Mouse (Mus musculus) frontal cortex, postnatal 25 days (tissue): ENCODE measurements around the gene Fchsd2.

ENCODE experiments used
- DNase-seq, 2 experiments: peaks; one replicate each; pipeline ENCODE4 v3.0.0; 2022; ENCODE audit warnings: low spot score in 2 of 2

The Fchsd2 gene

GRCm38 (mm10) chr7:101092618-101093017 lies at the start of gene Fchsd2:
Gene Fchsd2, plus strand, starts transcription at chr7:101092863.
- DNase-seq = no peak

DNA sequence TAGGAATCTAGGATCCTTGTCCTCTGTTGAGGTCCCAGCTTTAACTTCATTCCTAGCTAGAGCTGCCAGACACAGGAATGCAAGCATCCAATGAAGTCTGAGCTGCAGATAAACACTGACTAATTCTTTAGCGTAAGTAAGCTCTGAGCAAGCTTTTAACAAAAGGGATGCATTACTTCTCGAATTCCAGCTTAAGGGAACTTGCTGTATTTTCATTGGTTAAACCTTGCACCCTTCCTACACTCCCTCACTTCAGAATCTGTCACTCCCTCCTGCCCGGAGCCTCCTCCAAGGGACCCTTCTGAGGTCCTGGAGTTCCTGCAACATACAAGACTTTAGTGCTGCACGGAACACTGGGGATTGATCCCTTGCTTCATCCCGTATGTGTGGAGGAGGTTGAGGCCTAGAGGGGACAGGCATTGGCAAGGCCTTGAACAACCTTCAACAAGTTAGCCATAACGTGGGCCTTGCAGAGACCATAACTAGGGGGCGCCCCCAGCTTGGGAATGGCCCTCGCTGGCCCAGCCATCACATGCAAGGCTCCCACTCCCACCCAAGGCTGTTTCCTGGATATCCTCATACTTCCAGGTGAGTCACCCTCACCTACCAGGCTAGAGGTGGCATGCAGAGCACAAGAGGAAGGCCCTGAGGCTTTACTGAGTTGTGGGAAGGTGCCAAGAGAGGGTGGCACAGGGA lies 48.7 kb upstream of the Fchsd2 start:
- DNase-seq = no peak

GRCm38 (mm10) chr7:101048247-101048646 lies 44.4 kb upstream of the Fchsd2 start:
- no peak for DNase-seq

DNA sequence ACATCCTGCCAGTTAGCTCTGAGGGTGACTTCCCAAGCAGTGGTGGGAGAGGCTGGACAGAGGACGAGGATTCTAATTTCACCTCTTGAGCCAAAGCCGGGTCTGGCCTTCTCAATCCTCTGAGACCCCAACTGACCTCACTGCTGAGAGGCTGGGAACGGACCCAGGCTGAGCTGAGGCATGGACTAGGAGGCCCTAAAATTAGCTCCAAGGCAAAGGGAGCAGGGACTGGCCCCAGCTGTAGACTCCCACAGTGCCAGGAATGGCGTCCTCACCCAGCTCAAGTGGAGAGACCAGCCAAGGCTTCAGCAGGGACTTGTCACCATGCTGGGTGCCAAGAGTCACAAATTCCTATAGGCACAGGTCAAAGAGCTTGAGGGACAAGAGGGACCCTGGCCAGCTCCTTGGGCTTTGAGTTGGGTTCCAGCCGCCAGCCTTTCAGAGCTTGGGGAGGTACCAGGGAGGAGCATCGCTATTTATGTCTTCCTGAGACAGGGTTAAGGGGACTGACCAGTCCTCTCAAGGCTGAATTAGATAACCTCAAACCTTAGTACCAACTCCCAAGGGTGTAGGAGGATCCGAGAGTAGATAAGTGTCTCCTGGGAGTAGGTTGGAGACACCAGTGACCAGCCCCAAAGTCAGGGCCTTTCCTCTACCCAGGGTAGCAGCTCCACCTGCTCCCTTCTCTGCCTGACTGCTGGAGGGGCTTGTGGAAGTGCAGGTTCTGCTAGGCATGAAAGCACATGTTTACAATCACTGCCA lies 43.2 kb upstream of the Fchsd2 start:
- no peak for DNase-seq

GRCm38 (mm10) chr7:101050724-101051550 lies 41.7 kb upstream of the Fchsd2 start:
- DNase-seq = no peak

GRCm38 (mm10) chr7:101051551-101052221 lies 41.0 kb upstream of the Fchsd2 start:
- peak; percentile 59 to 60 for DNase-seq

- DNase-seq = no peak
Observed at GRCm38 (mm10) chr7:101053136-101053535, 39.5 kb upstream of the Fchsd2 start.

- DNase-seq = no peak
Observed at GRCm38 (mm10) chr7:101057309-101057708, 35.4 kb upstream of the Fchsd2 start.

DNA sequence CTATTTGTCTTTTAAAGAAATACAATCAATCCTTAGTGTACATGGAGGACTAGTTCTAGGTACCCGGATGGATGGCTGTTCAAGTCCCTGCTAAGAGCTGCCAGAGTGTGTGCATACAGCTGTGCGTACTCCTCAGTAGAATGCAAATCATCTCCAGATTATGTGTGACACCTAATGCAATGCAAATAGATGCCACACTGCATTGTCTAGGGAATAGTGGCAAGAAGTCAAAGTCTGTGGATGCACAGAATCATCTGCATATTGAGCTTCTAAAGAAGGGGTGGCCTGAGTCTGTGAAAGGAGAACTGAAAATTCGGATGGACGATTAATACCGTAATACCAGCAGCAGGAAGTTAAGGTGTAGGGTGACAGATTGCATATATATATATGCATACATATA lies 33.5 kb upstream of the Fchsd2 start:
- no peak for DNase-seq

DNA sequence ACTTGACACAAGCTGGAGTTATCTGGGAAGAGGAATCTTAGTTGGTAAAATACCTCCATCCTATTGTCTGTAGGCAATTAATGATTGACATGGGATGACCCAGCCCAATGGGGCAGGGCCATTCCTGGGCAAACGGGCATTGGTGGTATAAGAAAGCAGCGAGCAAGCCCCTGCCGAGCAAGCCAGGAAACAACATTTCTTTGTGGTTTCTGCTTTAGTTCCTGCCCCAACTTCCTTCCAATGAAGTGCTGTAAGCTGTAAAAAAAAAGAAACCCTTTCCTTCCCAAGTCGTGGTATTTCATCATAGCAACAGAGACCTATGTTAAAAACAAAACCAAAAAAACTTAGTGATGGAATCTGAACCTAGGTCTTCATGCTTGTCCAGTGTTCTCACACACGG lies 32.2 kb upstream of the Fchsd2 start:
- DNase-seq = no peak

DNA sequence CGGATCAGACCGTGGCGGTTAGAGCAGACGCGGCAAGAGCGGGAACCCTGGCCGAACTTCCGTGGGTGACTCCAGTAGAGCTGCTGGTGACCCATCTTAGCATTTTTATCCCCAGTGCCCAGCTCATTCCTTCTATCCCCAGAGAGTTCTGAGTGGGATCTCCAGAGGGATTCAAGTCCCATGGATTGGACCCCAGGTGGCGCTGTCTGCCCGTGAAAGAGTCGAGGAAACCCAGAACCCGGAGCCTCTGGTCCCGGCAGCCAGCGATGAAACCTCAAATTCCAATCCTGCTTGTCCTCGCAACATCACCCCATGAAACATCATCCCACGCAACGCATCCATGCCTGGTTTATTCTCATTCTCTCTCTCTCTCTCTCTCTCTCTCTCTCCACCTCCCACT lies 31.3 kb upstream of the Fchsd2 start:
- peak; percentile 83 to 89 for DNase-seq

DNA sequence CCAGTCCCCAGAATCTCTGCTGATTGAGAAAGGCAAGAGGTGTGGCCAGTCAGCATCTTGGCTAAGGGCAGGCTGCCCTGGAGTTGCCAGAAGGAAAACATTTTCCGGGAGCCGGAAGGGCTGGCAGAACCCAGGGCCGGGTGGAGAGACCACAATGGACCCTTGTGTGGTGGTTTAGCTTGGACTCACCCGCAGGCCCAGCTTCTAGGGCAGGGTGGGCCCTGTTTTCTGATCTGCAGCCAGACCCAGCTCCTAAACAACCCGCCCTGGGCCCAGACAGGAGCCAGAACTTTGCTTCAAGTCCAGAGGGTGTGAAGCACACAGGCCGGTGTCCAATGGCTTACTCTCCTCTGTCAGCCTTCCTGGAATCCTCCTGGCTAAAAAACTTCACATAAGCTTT lies 30.4 kb upstream of the Fchsd2 start:
- DNase-seq = peak; percentile 9 to 20

DNA sequence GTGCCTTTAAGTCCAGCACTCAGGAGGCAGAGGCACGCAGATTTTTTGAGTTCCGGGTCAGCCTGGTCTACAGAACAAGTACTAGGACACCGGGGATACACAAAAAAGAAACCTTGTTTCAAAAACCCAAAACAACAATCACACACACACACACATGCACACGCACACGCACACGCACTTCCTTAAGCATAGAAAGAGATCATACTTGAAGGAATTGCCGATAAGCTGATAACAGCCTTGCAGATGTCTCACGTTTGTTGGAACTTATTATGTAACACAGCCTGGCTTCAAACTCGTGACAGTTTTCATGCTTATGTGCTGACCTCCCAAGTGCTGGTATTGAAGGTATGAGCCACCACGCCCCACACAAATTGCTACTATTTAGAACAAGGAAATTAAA lies 29.1 kb upstream of the Fchsd2 start:
- DNase-seq = no peak

DNA sequence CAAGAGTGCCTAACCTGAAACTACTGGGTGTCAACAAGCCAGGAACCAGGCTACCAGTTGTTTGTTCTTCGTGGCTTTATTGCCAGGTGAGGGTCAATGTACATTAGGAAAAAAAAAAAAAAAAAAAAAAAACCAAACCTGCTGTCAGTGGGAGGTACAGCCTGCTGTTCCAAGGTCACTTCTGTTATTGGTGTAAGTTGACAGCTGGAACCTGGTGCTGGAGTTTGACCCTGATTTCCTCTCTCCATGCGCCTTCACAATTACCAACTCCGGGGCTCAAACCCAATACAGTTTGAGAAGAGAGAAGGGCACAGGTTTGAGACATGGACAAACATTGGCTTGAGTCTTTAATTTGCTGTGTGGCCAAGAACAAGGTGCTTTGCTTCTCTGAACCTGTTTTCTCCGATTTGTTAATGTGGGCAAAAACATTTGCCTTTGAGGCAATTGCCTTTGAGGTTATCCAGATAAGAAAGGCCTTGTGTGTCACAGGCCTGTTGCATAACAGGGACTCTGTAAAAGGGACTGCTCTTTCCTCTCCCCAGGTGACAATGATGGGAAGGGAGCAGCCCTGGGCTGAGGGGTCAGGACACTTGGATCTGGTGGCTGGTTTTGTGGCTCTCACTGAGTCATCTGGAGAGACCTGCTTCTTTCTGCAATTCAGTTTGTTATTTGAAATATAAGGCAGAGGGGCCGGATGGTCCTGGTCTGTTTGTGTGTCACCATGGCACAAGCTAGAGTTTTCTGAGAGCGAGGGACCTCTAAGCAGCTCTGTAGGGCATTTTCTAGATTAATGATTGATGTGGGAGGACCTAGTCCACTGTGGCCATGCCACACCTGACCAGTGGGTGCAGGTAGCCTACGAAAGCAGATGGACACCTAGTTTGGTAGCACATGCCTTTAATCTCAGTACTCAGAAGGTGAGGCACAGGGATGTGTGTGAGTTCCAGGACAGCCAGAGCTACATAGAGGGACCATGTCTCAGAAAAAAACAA lies 27.7 kb upstream of the Fchsd2 start:
- DNase-seq = no peak

DNA sequence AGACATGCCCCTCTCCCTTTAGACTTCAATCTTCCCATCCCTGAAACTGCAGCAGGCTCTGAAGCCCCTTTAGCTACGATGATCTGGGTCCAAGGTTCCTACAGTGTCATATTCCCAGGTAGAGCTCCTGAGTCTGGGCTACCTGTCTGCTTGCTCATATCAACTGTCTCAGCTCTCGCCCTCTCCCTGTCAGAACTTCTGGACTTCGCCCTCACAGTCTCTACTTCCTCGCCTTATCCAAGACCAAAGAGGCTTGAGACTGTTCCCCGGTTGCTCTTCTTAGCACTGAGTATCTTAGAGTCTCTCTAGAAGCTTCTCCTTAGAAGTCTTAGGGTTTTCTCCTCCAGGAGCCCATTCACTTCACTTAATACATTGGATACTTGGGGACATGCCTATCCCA lies 26.7 kb upstream of the Fchsd2 start:
- DNase-seq = no peak

GRCm38 (mm10) chr7:101066650-101067346 lies 25.9 kb upstream of the Fchsd2 start:
- no peak for DNase-seq

DNA sequence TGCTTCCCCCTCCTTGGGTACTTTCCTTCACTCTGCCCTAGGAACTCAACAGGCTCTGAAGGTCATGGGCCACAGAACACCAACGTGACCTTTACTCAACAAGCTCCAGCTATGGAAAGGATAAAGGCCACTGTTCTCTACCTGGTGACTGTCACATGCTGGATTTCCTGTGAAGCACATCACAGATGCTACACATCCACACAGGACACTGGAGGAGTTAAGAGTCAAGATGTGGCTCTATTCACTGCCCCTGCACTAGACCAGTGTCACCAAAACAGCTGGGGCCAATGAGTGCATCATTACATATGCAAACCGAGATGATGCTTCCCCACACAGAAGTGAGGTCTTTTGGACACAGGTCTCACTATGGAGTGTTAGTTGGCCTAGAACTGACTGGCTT lies 25.1 kb upstream of the Fchsd2 start:
- no peak for DNase-seq

DNA sequence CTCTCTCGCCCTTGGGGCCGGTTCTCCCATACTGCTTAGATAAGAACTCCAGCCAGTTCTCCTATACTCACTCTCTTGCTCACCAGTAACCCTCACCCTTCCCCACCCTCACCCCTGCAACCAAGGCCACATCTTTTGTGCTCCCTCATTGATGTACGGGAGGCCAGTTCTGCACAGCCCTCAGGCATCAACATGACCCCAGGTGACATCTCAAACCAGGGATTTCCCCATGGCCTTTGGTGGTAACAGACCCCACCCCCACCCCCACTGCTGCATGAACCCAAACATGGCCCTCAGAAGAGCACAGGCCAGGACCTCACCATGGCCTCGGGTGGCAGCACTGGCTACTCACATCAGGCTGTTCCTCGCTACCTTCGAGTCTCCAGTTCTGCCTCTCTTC lies 23.4 kb upstream of the Fchsd2 start:
- no peak for DNase-seq

DNA sequence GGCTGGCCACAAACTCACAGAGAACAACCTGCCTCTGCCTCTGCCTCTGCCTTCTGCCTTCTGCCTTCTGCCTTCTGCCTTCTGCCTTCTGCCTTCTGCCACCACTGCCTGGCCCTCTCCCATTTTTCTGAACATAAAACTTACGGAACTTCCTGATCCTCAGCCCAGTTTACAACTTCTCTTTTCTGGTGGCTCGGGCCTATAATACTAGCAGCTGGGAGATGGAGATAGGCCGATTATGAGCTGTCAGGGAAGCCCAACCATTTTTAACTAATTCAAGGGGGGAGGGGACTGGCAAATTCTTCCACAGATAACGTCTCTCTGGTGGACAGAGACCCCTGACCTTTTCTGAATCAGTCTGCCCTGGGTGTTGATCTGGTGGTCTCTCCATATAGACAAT lies 22.3 kb upstream of the Fchsd2 start:
- no peak for DNase-seq

GRCm38 (mm10) chr7:101071020-101071419 lies 21.6 kb upstream of the Fchsd2 start:
- DNase-seq = no peak
